Mouse (Mus musculus) thymus, adult 18-20 months (tissue): Measurements from ENCODE around the gene Zbtb34.

Experiments used
- DNase-seq, 2 experiments: peaks; one replicate each; pipeline ENCODE4 v3.0.0; 2022; ENCODE audit warnings: mixed read lengths in 2 of 2

Zbtb34 gene

GRCm38 (mm10) chr2:33430771-33431699 is at the start of gene Zbtb34:
TSS of gene Zbtb34 (minus strand) at chr2:33431324.
- DNase-seq, result peak; percentile 50 to 60

- no peak for DNase-seq
Observed at GRCm38 (mm10) chr2:33477961-33478755, 47.0 kb upstream of the Zbtb34 start.

GRCm38 (mm10) chr2:33475961-33476360 is 44.8 kb upstream of the Zbtb34 start:
- DNase-seq, result no peak

GRCm38 (mm10) chr2:33468466-33469097 is 37.5 kb upstream of the Zbtb34 start, which contains the start of gene Zbtb43:
TSS of gene Zbtb43 (minus strand) at chr2:33468559.
- DNase-seq, result peak; percentile 94 to 95

GRCm38 (mm10) chr2:33467546-33468465 is 36.7 kb upstream of the Zbtb34 start:
- DNase-seq, result no peak

GRCm38 (mm10) chr2:33465966-33466365 is 34.8 kb upstream of the Zbtb34 start:
- no peak for DNase-seq

GRCm38 (mm10) chr2:33465215-33465614 is 34.1 kb upstream of the Zbtb34 start:
- no peak for DNase-seq

GRCm38 (mm10) chr2:33462066-33462465 is 30.9 kb upstream of the Zbtb34 start:
- no peak for DNase-seq

GRCm38 (mm10) chr2:33461066-33461465 is 29.9 kb upstream of the Zbtb34 start:
- no peak for DNase-seq

- DNase-seq, result no peak
Observed at GRCm38 (mm10) chr2:33459660-33460059, 28.5 kb upstream of the Zbtb34 start.

GRCm38 (mm10) chr2:33456696-33457095 is 25.6 kb upstream of the Zbtb34 start:
- no peak for DNase-seq

- DNase-seq, result no peak
Observed at GRCm38 (mm10) chr2:33456242-33456641, 25.1 kb upstream of the Zbtb34 start.

GRCm38 (mm10) chr2:33455350-33455749 is 24.2 kb upstream of the Zbtb34 start:
- DNase-seq, result no peak

- DNase-seq, result no peak
Observed at GRCm38 (mm10) chr2:33454816-33455215, 23.7 kb upstream of the Zbtb34 start.

GRCm38 (mm10) chr2:33453476-33453875 is 22.4 kb upstream of the Zbtb34 start:
- DNase-seq, result no peak

GRCm38 (mm10) chr2:33452721-33453120 is 21.6 kb upstream of the Zbtb34 start:
- DNase-seq, result no peak

- no peak for DNase-seq
Observed at GRCm38 (mm10) chr2:33452140-33452539, 21.0 kb upstream of the Zbtb34 start.

GRCm38 (mm10) chr2:33451038-33451978 is 20.2 kb upstream of the Zbtb34 start:
- no peak for DNase-seq

GRCm38 (mm10) chr2:33449119-33449873 is 18.2 kb upstream of the Zbtb34 start:
- DNase-seq, result no peak

- DNase-seq, result no peak
Observed at GRCm38 (mm10) chr2:33446796-33447195, 15.7 kb upstream of the Zbtb34 start.
